Mouse (Mus musculus) mature B cell (primary cell): ENCODE measurements around the gene Sycn.

Experiments used
- in situ Hi-C: fragments of 300-500 bp; cut with MboI; formaldehyde crosslinking; loops from 2 replicates; pipeline ENCODE4 v1.14.3; 2019

The Sycn gene

GRCm38 (mm10) chr7:28558486-28558885 lies 17.8 kb downstream of the Sycn start:
- in situ Hi-C loops, result no loop called here

GRCm38 (mm10) chr7:28560856-28561255 lies 20.2 kb downstream of the Sycn start:
- in situ Hi-C loops, result no loop called here

GRCm38 (mm10) chr7:28561967-28562366 lies 21.3 kb downstream of the Sycn start:
- in situ Hi-C loops, result no loop called here

GRCm38 (mm10) chr7:28562371-28562770 lies 21.7 kb downstream of the Sycn start:
- in situ Hi-C loops, result no loop called here

- in situ Hi-C loops, result no loop called here
These were observed 22.3 kb downstream of the Sycn start for GRCm38 (mm10) chr7:28562951-28563350.

GRCm38 (mm10) chr7:28565407-28565806 lies 24.7 kb downstream of the Sycn start:
- in situ Hi-C loops, result no loop called here

- in situ Hi-C loops, result no loop called here
These were observed 26.9 kb downstream of the Sycn start for GRCm38 (mm10) chr7:28567539-28567938.

GRCm38 (mm10) chr7:28568253-28568652 lies 27.6 kb downstream of the Sycn start:
- in situ Hi-C loops, result no loop called here

- in situ Hi-C loops, result loop anchor here (5.0 kb wide), 1 partner anchor 42 kb away; no protein-coding TSS in a partner anchor
These were observed 29.8 kb downstream of the Sycn start for GRCm38 (mm10) chr7:28570291-28570981.

GRCm38 (mm10) chr7:28570982-28571682 lies 30.4 kb downstream of the Sycn start:
- in situ Hi-C loops, result loop anchor here (5.0 kb wide), 1 partner anchor 41 kb away; no protein-coding TSS in a partner anchor

- in situ Hi-C loops, result loop anchor here (5.0 kb wide), 1 partner anchor 40 kb away; no protein-coding TSS in a partner anchor
These were observed 32.0 kb downstream of the Sycn start for GRCm38 (mm10) chr7:28572689-28573088.

GRCm38 (mm10) chr7:28573236-28573635 lies 32.6 kb downstream of the Sycn start:
- in situ Hi-C loops, result loop anchor here (5.0 kb wide), 1 partner anchor 39 kb away; no protein-coding TSS in a partner anchor

- in situ Hi-C loops, result no loop called here
These were observed 34.9 kb downstream of the Sycn start for GRCm38 (mm10) chr7:28575597-28575996.

GRCm38 (mm10) chr7:28576271-28576914 lies 35.7 kb downstream of the Sycn start:
- in situ Hi-C loops, result no loop called here

- in situ Hi-C loops, result no loop called here
These were observed 37.3 kb downstream of the Sycn start for GRCm38 (mm10) chr7:28577826-28578542.

- in situ Hi-C loops, result no loop called here
These were observed 37.9 kb downstream of the Sycn start for GRCm38 (mm10) chr7:28578543-28579053.

GRCm38 (mm10) chr7:28579826-28580225 lies 39.1 kb downstream of the Sycn start:
- in situ Hi-C loops, result no loop called here

- in situ Hi-C loops, result no loop called here
These were observed 41.0 kb downstream of the Sycn start for GRCm38 (mm10) chr7:28581721-28582120.

- in situ Hi-C loops, result no loop called here
These were observed 42.2 kb downstream of the Sycn start for GRCm38 (mm10) chr7:28582841-28583240.

- in situ Hi-C loops, result no loop called here
These were observed 43.1 kb downstream of the Sycn start for GRCm38 (mm10) chr7:28583570-28584344.

GRCm38 (mm10) chr7:28584468-28584867 lies 43.8 kb downstream of the Sycn start:
- in situ Hi-C loops, result no loop called here
